Mouse (Mus musculus): Measurements from ENCODE around the gene Taf1. TPM values are rescaled to one million over a fixed set of nuclear protein-coding genes. Genes with fewer than 3 reads are reported as not detected.

Taf1 gene
- total RNA-seq, 2 experiments from 2014 or later, result 30.9 to 45.0 TPM

GRCm38 (mm10) chrX:101646621-101647020 is 114.1 kb downstream of the Taf1 start:
- no peak for DNase-seq (ENCODE audit: low spot score in 2 of 2)

Other genes starting within 250 kb of the Taf1 start
- 10 to 100 TPM; 13.4 to 13.6 TPM for gene Nlgn3, start 233.6 kb upstream of the Taf1 start, total RNA-seq (2021)
- 10 to 100 TPM in 1 of 2 experiments, 1 to 10 TPM in 1; 6.2 to 43.9 TPM for gene Gjb1, start 156.4 kb upstream of the Taf1 start, total RNA-seq (2021)
- 100 to 1,000 TPM; 134 to 141 TPM for gene Zmym3, start 111.9 kb upstream of the Taf1 start, total RNA-seq (2021)
- gene Nono, start 103.4 kb upstream of the Taf1 start, total RNA-seq (2021), result 100 to 1,000 TPM; 287 to 290 TPM
- gene Itgb1bp2, start 83.6 kb upstream of the Taf1 start, total RNA-seq (2021), result 10 to 100 TPM in 1 of 2 experiments, 1 to 10 TPM in 1; 8.5 to 18.5 TPM
- 100 to 1,000 TPM; 250 to 275 TPM for gene Ogt, start 107.3 kb downstream of the Taf1 start, total RNA-seq (2021)
- gene Cxcr3, start 201.5 kb downstream of the Taf1 start, total RNA-seq (2021), result under 1 TPM; 0.17 to 0.71 TPM